Mouse (Mus musculus): ENCODE data around the gene Arl5b. TPM values are rescaled to one million over a fixed set of nuclear protein-coding genes. Genes with fewer than 3 reads are reported as not detected.
A peak's percentile ranks its signal among the peaks of the same experiment; 100 is the strongest.

Gene Arl5b
- total RNA-seq, 2 experiments from 2014 or later: 8.5 to 26.4 TPM

DNA sequence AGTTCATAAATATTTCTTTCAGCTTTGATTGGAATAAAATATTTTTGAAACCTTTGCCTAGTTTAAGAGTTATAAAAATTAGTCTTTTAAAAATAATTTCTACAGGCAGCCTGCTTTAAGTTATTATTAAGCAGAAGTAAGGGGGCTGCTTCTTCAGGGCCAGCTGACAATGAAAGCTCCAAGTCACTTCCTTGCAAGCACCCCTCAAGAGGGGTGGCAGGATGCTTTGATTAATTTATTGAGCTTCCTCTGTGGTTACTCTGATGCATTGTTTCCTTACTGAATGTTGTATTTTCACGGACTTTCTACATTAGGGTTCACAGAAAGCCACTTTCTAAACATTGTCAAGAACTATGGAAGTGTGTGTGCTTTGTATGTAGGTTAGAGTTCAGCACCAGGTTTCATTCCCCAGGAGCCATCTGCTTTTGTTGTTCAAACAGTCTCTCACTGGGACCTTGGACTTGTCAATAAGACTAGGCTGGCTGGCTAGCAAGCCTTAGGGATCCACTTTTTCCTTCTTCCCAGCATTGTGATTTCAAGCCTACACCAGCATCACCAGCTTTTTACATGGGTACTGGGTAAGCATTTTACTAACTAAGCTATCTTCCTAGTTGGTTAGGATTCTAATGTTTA is 62.7 kb downstream of the Arl5b start:
- ATAC-seq (replicated peaks; ENCODE audit: poor library complexity): peak; percentile 20; the same call in 1 of the 2 replicates

DNA sequence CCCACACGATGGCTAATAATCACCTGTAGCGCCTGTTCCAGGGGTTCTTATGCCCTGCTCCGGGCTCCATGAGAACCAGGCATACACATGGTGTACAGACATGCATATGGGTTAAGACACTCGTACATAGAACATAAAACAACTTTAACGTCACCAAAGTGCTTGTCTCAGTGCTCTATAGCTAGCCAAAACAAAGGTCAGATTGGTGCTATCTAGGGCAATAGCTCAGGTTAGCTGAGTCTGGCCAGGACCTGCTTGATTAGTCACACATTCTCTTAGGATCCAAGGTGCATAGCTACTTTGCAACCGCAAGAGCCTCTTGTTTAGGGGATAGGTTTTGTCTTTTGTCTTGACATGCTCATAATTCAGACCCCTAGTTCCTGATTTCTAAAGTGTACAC is 63.5 kb downstream of the Arl5b start:
- no peak for ATAC-seq (replicated peaks; ENCODE audit: poor library complexity)

DNA sequence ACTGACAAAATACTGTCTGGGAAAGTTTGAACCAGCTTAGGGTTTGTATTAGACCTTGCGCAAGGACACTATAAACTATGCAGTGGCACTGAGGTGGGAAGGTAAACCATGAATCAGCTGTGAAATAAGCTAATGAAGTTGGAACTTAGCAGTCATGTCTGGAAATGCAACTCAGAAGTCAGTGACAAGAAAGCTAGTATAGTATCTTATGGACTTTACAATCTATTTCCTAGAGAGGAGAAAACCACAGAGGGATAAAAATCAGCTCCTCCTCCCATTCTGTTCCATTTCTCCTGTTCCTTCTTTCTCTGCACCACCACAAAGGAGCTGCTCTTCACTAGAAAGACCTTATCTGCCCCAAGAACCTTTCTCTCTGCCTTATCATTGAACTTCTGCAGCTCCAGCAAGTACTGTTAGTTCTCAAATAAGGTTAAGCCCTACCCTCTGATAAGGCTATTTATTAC is 72.1 kb downstream of the Arl5b start:
- ATAC-seq (replicated peaks; ENCODE audit: poor library complexity): peak; percentile 98

Other genes starting within 250 kb of the Arl5b start
- gene Nsun6, start 5.7 kb downstream of the Arl5b start, total RNA-seq (2015): 7.6 and 8.9 TPM in 2 replicates
- 11.3 and 16.0 TPM in 2 replicates for gene Nsun6, start 5.7 kb downstream of the Arl5b start, total RNA-seq (2017)

All from megakaryocyte progenitor cell, adult 5-6 weeks (primary cell).